Mouse (Mus musculus): ENCODE results near the gene Ddx20. TPM values are rescaled to one million over a fixed set of nuclear protein-coding genes. Genes with fewer than 3 reads are reported as not detected.

Gene Ddx20
- total RNA-seq, 2 experiments from 2014 or later, result 18.5 to 18.9 TPM

DNA sequence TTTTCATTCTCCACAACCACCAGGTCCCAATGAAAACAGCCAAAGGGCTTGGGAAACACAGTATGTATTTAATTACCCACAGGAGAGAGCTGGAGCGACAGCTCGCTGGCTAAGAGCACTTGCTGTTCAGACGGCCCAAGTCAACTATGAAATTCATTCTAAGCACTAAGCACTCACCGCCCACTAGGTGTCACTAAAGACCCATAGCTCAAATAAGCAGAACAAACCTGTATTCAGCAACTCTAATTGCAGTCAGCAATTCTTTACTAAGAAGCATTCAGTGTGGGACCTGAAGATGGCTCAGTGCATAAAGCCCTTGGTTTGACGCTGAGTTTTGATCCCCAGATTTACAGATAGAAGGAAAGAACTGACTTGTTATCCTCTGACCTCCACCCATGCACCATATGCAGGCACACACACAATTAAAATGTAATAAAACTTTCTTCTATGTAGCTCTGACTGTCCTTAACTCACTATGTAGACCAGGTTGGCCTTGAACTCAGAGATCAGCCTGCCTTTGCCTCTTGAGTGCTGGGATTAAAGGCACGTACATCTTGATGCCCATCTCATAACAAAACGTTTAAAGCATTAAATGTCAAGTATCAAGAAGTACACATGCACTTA lies 12.7 kb downstream of the Ddx20 start:
- DNase-seq (ENCODE audit: low spot score in 2 of 2), result peak; percentile 34 to 51

DNA sequence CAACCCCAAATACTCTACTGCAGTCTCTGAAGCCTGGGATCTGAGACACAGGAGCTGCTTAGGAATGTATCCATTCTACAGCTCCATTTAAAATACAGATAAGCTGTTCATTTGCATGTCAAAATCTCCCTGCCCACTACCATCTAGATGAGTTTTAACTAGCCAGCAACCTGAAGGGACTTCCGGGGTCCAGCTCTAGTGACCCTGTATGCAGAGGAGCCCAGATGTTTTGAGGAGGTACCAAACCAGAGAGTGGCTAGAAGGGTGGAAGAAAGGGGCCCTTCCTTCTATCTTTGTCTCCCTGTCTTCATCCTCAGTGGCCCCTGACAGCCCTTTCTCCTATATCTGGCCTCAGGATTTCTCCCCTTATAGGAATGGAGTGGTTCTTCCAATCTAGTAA lies 16.6 kb downstream of the Ddx20 start:
- no peak for DNase-seq (ENCODE audit: low spot score in 2 of 2)

- no peak for DNase-seq (ENCODE audit: low spot score in 2 of 2)
These were observed 17.6 kb downstream of the Ddx20 start for GRCm38 (mm10) chr3:105669776-105670175.

DNA sequence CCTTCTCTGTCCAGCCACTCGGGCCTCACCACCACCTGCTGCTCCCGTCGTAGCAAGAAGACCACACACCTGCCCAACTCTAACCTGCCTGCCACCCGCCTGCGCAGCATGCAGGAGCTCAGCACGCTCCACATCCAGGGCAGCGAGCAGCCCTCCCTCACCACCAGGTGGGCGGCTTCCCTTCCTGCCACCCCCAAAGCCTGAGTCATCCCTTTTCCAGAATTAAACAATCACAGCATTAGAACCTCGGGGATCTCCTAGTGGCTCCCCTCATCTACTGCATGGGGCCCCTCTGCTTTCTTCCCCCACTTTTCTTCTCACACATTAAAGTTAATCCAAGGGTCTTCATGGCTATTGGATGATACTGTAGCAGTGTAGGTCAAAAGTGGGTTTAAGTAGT lies 19.2 kb downstream of the Ddx20 start:
- no peak for DNase-seq (ENCODE audit: low spot score in 2 of 2)

- no peak for DNase-seq (ENCODE audit: low spot score in 2 of 2)
These were observed 20.3 kb downstream of the Ddx20 start for GRCm38 (mm10) chr3:105666996-105667523.

- DNase-seq (ENCODE audit: low spot score in 2 of 2), result no peak
These were observed 22.1 kb downstream of the Ddx20 start for GRCm38 (mm10) chr3:105665105-105665765.

DNA sequence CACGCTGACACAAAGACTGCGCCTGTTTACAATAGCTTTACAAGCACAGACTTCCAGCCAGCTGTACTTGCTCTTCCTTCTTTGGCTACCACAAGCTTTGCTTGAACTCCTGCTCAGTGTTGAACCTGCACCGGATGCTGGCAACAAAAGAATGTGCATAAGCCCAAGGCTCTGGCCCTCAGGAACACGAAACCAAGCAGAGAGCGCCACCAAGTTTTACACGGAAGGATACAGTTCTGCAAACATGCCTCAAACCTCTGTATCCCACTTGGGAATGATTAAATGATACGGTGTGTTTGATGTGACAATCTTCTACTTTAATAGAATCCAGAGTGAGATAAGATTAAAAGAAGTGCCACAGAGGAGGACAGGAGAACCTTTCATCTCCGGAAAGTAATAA lies 24.3 kb downstream of the Ddx20 start:
- DNase-seq (ENCODE audit: low spot score in 2 of 2), result no peak

DNA sequence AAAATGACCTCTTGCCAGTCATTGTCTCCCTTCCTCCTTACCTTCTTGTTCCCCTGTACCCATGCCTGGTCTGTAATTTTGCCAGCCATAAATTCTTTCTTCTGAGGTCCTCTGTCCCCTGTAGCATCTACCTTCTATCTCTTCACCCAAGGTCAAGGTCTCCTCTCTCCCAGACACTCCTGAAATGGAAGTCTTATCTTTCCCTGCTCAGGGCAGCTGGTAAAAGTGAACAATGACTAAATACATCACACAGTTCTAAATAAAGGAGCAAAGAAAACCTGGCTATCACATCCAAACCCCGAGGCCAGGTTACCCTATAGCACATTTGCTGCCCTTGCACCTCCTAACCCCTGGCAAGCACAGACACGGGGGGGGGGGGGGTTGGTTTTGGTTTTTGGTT lies 26.8 kb downstream of the Ddx20 start:
- no peak for DNase-seq (ENCODE audit: low spot score in 2 of 2)

DNA sequence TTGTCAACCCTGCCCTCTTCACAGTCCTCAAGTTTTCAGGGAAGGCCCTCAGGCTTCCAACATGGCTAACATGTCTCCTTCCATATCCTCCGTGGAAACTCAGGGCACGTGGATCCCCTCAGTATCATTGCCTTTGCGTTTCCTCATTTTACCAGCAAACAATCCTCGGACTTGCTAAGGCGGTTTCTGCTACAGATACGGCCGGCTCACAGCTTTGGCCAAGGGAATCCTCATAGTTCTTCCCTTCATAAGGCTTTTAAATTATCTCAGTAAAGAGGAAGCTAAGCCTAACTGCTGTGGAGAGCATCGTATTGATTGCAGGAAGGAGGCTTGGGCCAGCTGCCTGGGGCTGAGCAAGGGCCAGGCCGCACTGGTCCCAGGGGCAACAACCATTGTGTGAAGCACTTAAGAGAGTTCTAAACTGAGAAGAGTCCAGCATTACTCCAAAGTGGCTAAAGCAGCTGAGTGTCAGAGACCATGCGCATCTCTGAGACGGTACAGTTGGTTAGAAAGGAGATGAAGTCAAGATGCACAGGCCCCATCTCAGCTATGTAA lies 32.3 kb downstream of the Ddx20 start:
- no peak for DNase-seq (ENCODE audit: low spot score in 2 of 2)

- DNase-seq (ENCODE audit: low spot score in 2 of 2), result no peak
These were observed 33.6 kb downstream of the Ddx20 start for GRCm38 (mm10) chr3:105653544-105654380.

GRCm38 (mm10) chr3:105648889-105649567 lies 38.3 kb downstream of the Ddx20 start:
- DNase-seq (ENCODE audit: low spot score in 2 of 2), result no peak

DNA sequence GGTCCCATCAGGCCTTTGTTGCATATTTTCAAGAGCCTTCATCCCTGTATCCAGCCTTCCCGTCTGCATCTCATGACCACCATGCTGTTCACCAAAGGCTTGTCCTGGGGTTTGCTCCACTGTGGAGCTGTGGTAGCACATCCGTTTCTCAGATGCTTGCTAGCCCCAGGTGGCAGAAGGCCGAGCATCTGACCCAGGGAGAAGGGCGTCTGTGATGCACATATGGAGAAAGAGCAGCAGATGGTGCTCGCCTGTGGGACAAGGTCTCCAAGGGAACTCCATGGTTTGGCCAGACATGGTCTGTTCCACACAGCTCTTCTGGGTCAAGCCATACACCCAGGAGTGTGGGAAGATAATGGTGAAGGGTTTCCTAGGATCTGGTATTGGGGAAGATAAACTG lies 43.8 kb downstream of the Ddx20 start:
- DNase-seq (ENCODE audit: low spot score in 2 of 2), result no peak

- peak; percentile 12 to 25 for DNase-seq (ENCODE audit: low spot score in 2 of 2)
These were observed 45.2 kb downstream of the Ddx20 start for GRCm38 (mm10) chr3:105642186-105642585.

- no peak for DNase-seq (ENCODE audit: low spot score in 2 of 2)
These were observed 54.4 kb downstream of the Ddx20 start for GRCm38 (mm10) chr3:105633021-105633420.

- DNase-seq (ENCODE audit: low spot score in 2 of 2), result no peak
These were observed 55.1 kb downstream of the Ddx20 start for GRCm38 (mm10) chr3:105632296-105632695.

Other genes with a start within 250 kb of the Ddx20 start
- gene Kcnd3, start 235.2 kb downstream of the Ddx20 start, total RNA-seq (2021), result 1 to 10 TPM; 4.2 to 9.3 TPM
- 1 to 10 TPM; 3.8 to 3.9 TPM for gene Inka2, start 17.0 kb upstream of the Ddx20 start, total RNA-seq (2021)
- 100 to 1,000 TPM; 135 to 179 TPM for gene Rap1a, start 113.8 kb upstream of the Ddx20 start, total RNA-seq (2021)
- gene Adora3, start 183.3 kb upstream of the Ddx20 start, total RNA-seq (2021), result under 1 TPM; 0.33 to 0.80 TPM
- gene Tmigd3, start 183.3 kb upstream of the Ddx20 start, total RNA-seq (2021), result not detected
- 1 to 10 TPM; 1.0 to 1.2 TPM for gene I830077J02Rik, start 245.1 kb upstream of the Ddx20 start, total RNA-seq (2021)